Mouse (Mus musculus): ENCODE results near the gene Lypd4. TPM values are rescaled to one million over a fixed set of nuclear protein-coding genes. Genes with fewer than 3 reads are reported as not detected.

The Lypd4 gene
- polyA plus RNA-seq, 1 experiment from 2014 or later: not detected

- Histone ChIP-seq H3K27me3 (ENCODE audit: control insufficient read depth, insufficient read depth, low read length) (no peaks in the 10 kb centered on the region), H3K36me3 (ENCODE audit: control insufficient read depth, insufficient read depth, low read length) (no peaks in the 10 kb centered on the region), H3K9ac (ENCODE audit: low read depth, low read length) (no peak overlapping the region), H3K27ac (ENCODE audit: low read depth, low read length) (peak overlapping the region; percentile 46; the same call in 1 of the 2 replicates), H3K4me1 (ENCODE audit: control insufficient read depth, insufficient read depth, low read length) (no peaks in the 10 kb centered on the region), H3K4me3 (ENCODE audit: low read depth, low read length) (no peak overlapping the region), H3K4me2 (no peak overlapping the region), H3K9me3 (replicated peaks; ENCODE audit: control insufficient read depth, low read length) (no peaks in the 10 kb centered on the region)
- 67% methylated on average over 5 of the region's 5 CpGs for WGBS (ENCODE audit: insufficient replicate concordance)
- peak; percentile 87 for ATAC-seq (replicated peaks; ENCODE audit: insufficient number of reproducible peaks, low FRiP score, low TSS enrichment)
These were observed 10.5 kb downstream of the Lypd4 start for GRCm38 (mm10) chr7:24859234-24859633.

GRCm38 (mm10) chr7:24856460-24857120, 13.2 kb downstream of the Lypd4 start:
- Histone ChIP-seq H3K4me2 (no peak overlapping the region), H3K9ac (ENCODE audit: low read depth, low read length) (no peak overlapping the region), H3K36me3 (ENCODE audit: control insufficient read depth, insufficient read depth, low read length) (no peaks in the 10 kb centered on the region), H3K27me3 (ENCODE audit: control insufficient read depth, insufficient read depth, low read length) (no peaks in the 10 kb centered on the region), H3K9me3 (replicated peaks; ENCODE audit: control insufficient read depth, low read length) (no peaks in the 10 kb centered on the region), H3K4me1 (ENCODE audit: control insufficient read depth, insufficient read depth, low read length) (no peaks in the 10 kb centered on the region), H3K4me3 (ENCODE audit: low read depth, low read length) (no peak overlapping the region), H3K27ac (ENCODE audit: low read depth, low read length) (no peak overlapping the region)
- 43% methylated on average over 6 of the region's 6 CpGs for WGBS (ENCODE audit: insufficient replicate concordance)
- ATAC-seq (replicated peaks; ENCODE audit: insufficient number of reproducible peaks, low FRiP score, low TSS enrichment): no peak

- no peak for ATAC-seq (replicated peaks; ENCODE audit: insufficient number of reproducible peaks, low FRiP score, low TSS enrichment)
- no peaks in the 10 kb centered on the region for H3K4me1 ChIP-seq (ENCODE audit: control insufficient read depth, insufficient read depth, low read length)
- H3K9ac ChIP-seq (ENCODE audit: low read depth, low read length): 0 out of 2 replicates have a peak overlapping the region, but pooled peaks have one; percentile 47
- WGBS (ENCODE audit: insufficient replicate concordance): 27% methylated on average over 7 of the region's 7 CpGs
- no peak overlapping the region for H3K4me2 ChIP-seq
- no peaks in the 10 kb centered on the region for H3K36me3 ChIP-seq (ENCODE audit: control insufficient read depth, insufficient read depth, low read length)
- no peaks in the 10 kb centered on the region for H3K9me3 ChIP-seq (replicated peaks; ENCODE audit: control insufficient read depth, low read length)
- no peaks in the 10 kb centered on the region for H3K27me3 ChIP-seq (ENCODE audit: control insufficient read depth, insufficient read depth, low read length)
- no peak overlapping the region for H3K4me3 ChIP-seq (ENCODE audit: low read depth, low read length)
- H3K27ac ChIP-seq (ENCODE audit: low read depth, low read length): peak overlapping the region; percentile 68
These were observed 16.0 kb downstream of the Lypd4 start for GRCm38 (mm10) chr7:24853695-24854094.

- Histone ChIP-seq H3K9ac (ENCODE audit: low read depth, low read length) (no peak overlapping the region), H3K27me3 (ENCODE audit: control insufficient read depth, insufficient read depth, low read length) (no peaks in the 10 kb centered on the region), H3K4me3 (ENCODE audit: low read depth, low read length) (no peak overlapping the region), H3K27ac (ENCODE audit: low read depth, low read length) (peak overlapping the region; percentile 68), H3K36me3 (ENCODE audit: control insufficient read depth, insufficient read depth, low read length) (no peaks in the 10 kb centered on the region), H3K4me1 (ENCODE audit: control insufficient read depth, insufficient read depth, low read length) (no peaks in the 10 kb centered on the region), H3K4me2 (no peak overlapping the region), H3K9me3 (replicated peaks; ENCODE audit: control insufficient read depth, low read length) (no peaks in the 10 kb centered on the region)
- ATAC-seq (replicated peaks; ENCODE audit: insufficient number of reproducible peaks, low FRiP score, low TSS enrichment): peak; percentile 39; the same call in 1 of the 2 replicates
These were observed 16.5 kb downstream of the Lypd4 start for GRCm38 (mm10) chr7:24853233-24853563.

GRCm38 (mm10) chr7:24852557-24853232, 17.0 kb downstream of the Lypd4 start:
- Histone ChIP-seq H3K4me3 (ENCODE audit: low read depth, low read length) (0 out of 2 replicates have a peak overlapping the region, but pooled peaks have one; percentile 3), H3K27me3 (ENCODE audit: control insufficient read depth, insufficient read depth, low read length) (no peaks in the 10 kb centered on the region), H3K4me2 (peak overlapping the region; percentile 45), H3K9ac (ENCODE audit: low read depth, low read length) (no peak overlapping the region; the same call in 1 of the 2 replicates), H3K36me3 (ENCODE audit: control insufficient read depth, insufficient read depth, low read length) (no peaks in the 10 kb centered on the region), H3K27ac (ENCODE audit: low read depth, low read length) (peak overlapping the region; percentile 71), H3K9me3 (replicated peaks; ENCODE audit: control insufficient read depth, low read length) (no peaks in the 10 kb centered on the region), H3K4me1 (ENCODE audit: control insufficient read depth, insufficient read depth, low read length) (no peaks in the 10 kb centered on the region)
- WGBS (ENCODE audit: insufficient replicate concordance): 74% methylated on average over 8 of the region's 8 CpGs
- peak; percentile 83 for ATAC-seq (replicated peaks; ENCODE audit: insufficient number of reproducible peaks, low FRiP score, low TSS enrichment)

- no peaks in the 10 kb centered on the region for H3K4me1 ChIP-seq (ENCODE audit: control insufficient read depth, insufficient read depth, low read length)
- no peaks in the 10 kb centered on the region for H3K9me3 ChIP-seq (replicated peaks; ENCODE audit: control insufficient read depth, low read length)
- H3K27ac ChIP-seq (ENCODE audit: low read depth, low read length): peak overlapping the region; percentile 76
- WGBS (ENCODE audit: insufficient replicate concordance): 72% methylated on average over 5 of the region's 5 CpGs
- H3K4me2 ChIP-seq: peak overlapping the region; percentile 45
- H3K27me3 ChIP-seq (ENCODE audit: control insufficient read depth, insufficient read depth, low read length): no peaks in the 10 kb centered on the region
- no peaks in the 10 kb centered on the region for H3K36me3 ChIP-seq (ENCODE audit: control insufficient read depth, insufficient read depth, low read length)
- peak overlapping the region; percentile 3; the same call in 1 of the 2 replicates for H3K9ac ChIP-seq (ENCODE audit: low read depth, low read length)
- no peak for ATAC-seq (replicated peaks; ENCODE audit: insufficient number of reproducible peaks, low FRiP score, low TSS enrichment)
- H3K4me3 ChIP-seq (ENCODE audit: low read depth, low read length): peak overlapping the region; percentile 12; the same call in 1 of the 2 replicates
These were observed 18.0 kb downstream of the Lypd4 start for GRCm38 (mm10) chr7:24851596-24852325.

GRCm38 (mm10) chr7:24850899-24851303, 18.8 kb downstream of the Lypd4 start:
- H3K9ac ChIP-seq (ENCODE audit: low read depth, low read length): no peak overlapping the region
- 18% methylated on average over 6 of the region's 6 CpGs for WGBS (ENCODE audit: insufficient replicate concordance)
- ATAC-seq (replicated peaks; ENCODE audit: insufficient number of reproducible peaks, low FRiP score, low TSS enrichment): peak; percentile 53

GRCm38 (mm10) chr7:24850162-24850561, 19.6 kb downstream of the Lypd4 start:
- Histone ChIP-seq H3K9ac (ENCODE audit: low read depth, low read length) (no peak overlapping the region), H3K9me3 (replicated peaks; ENCODE audit: control insufficient read depth, low read length) (no peaks in the 10 kb centered on the region), H3K27ac (ENCODE audit: low read depth, low read length) (peak overlapping the region; percentile 76), H3K4me2 (peak overlapping the region; percentile 30; the same call in 1 of the 2 replicates), H3K36me3 (ENCODE audit: control insufficient read depth, insufficient read depth, low read length) (no peaks in the 10 kb centered on the region), H3K4me3 (ENCODE audit: low read depth, low read length) (no peak overlapping the region), H3K4me1 (ENCODE audit: control insufficient read depth, insufficient read depth, low read length) (no peaks in the 10 kb centered on the region), H3K27me3 (ENCODE audit: control insufficient read depth, insufficient read depth, low read length) (no peaks in the 10 kb centered on the region)
- no peak for ATAC-seq (replicated peaks; ENCODE audit: insufficient number of reproducible peaks, low FRiP score, low TSS enrichment)
- WGBS (ENCODE audit: insufficient replicate concordance): 15% methylated on average over 5 of the region's 5 CpGs

More at GRCm38 (mm10) chr7:24850899-24851303, 18.8 kb downstream of the Lypd4 start:
- Histone ChIP-seq H3K4me2 (no peak overlapping the region), H3K9me3 (replicated peaks; ENCODE audit: control insufficient read depth, low read length) (no peaks in the 10 kb centered on the region), H3K4me1 (ENCODE audit: control insufficient read depth, insufficient read depth, low read length) (no peaks in the 10 kb centered on the region), H3K36me3 (ENCODE audit: control insufficient read depth, insufficient read depth, low read length) (no peaks in the 10 kb centered on the region), H3K27me3 (ENCODE audit: control insufficient read depth, insufficient read depth, low read length) (no peaks in the 10 kb centered on the region), H3K4me3 (ENCODE audit: low read depth, low read length) (no peak overlapping the region), H3K27ac (ENCODE audit: low read depth, low read length) (peak overlapping the region; percentile 76)

Measured in heart, embryonic 11.5 days (tissue).